Mouse (Mus musculus) limb, embryonic 11.5 days (tissue): ENCODE results near the gene Lca5. TPM values are rescaled to one million over a fixed set of nuclear protein-coding genes. Genes with fewer than 3 reads are reported as not detected.

Experiments used
- polyA plus RNA-seq: library from polyadenylated mRNA; unstranded; fragments of >200 nt; fragmentation: Nextera tagmentation; extraction: Ambion mirVana; gene quantifications from 2 replicates; pipeline ENCODE4 v1.2.1, GENCODE M21; 2014

Lca5 gene
- polyA plus RNA-seq, 1 experiment from 2014 or later = 24.1 TPM

Other genes with a start within 250 kb of the Lca5 start
- 13.1 and 14.0 TPM in 2 replicates for gene Sh3bgrl2, start 107.2 kb upstream of the Lca5 start, polyA plus RNA-seq